Mouse (Mus musculus) liver, postnatal 0 days (tissue): ENCODE data around the gene Tmf1.

Source experiments
- CTCF ChIP-seq: sonication (generic); IDR thresholded peaks from 2 replicates; pipeline ENCODE4 v1.5.1; 2016; ENCODE audit warnings: antibody characterized with exemption, low read depth
- EP300 ChIP-seq: IDR thresholded peaks from 2 replicates; pipeline ENCODE4 v1.6.1; 2016; ENCODE audit warnings: antibody characterized with exemption, low read depth, mild to moderate bottlenecking

DNA sequence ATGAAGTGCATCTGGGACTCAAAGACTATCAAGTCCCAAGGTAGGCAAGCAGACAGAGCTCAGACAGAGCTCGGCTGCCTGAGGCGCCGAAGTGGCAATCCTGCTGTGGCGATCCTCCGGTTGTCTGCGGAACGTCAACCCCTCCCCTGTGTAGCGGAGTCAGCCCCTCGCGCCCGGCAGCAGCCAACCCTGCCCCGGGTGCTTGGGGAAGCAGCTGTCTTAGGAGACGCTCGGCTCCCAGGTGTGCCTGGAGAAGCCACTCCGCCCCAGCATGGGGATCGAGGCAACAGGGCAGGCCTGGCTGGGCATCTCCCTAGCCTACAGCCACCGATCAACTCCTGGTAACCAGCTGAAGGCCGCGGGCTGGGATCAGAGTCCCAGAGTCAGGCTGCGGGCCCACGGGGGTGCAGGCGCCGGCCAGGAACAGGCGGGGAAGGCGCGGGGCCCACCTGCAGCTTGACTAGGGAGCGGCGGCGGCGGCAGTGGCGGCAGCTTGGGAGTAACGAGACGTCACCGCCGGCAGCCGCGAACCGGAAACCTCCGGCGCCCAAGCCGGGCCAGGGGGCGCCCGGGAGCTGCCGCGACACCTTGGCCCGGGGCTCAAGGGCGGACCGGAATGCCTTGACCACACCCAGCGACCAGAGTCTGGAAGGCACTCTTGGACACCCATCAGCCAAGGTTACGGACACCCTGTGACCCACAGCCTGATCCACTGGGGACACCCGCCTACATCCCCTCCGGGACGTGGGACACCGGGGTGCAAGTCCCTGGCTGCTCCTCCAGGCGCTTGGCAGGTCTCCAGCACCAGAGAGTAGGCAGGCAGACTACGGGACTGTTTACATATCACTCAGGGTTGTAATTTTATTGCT is 30.3 kb downstream of the Tmf1 start, which contains the start of gene Eogt:
- TF ChIP-seq CTCF: peak; percentile 68
- no peak for TF ChIP-seq EP300
